Mouse (Mus musculus) ES-Bruce4 (cell line): ENCODE measurements around the gene Fv1.

ENCODE experiments used
- CTCF ChIP-seq: IDR thresholded peaks from one replicate; pipeline ENCODE4 v1.8.1; 2011; ENCODE audit warnings: low read depth, low read length
- POLR2A ChIP-seq: IDR thresholded peaks from one replicate; pipeline ENCODE4 v1.8.1; 2011; ENCODE audit warnings: low read length; ENCODE audit not compliant: insufficient read depth

GRCm38 (mm10) chr4:147850776-147851175, 18.0 kb upstream of the Fv1 start:
- TF ChIP-seq POLR2A: no peak
- TF ChIP-seq CTCF: no peak
